Mouse (Mus musculus) cerebellum, adult 2 months (tissue): ENCODE results near the gene Chaf1a.

Experiments used
- CTCF ChIP-seq: fragments of 200-500 bp; IDR thresholded peaks from 2 replicates; pipeline ENCODE4 v1.5.1; 2011; ENCODE audit warnings: low read depth, mild to moderate bottlenecking, control low read depth, low read length, moderate library complexity, borderline replicate concordance; ENCODE audit not compliant: insufficient read depth
- POLR2A ChIP-seq: fragments of 200-500 bp; IDR thresholded peaks from 2 replicates; pipeline ENCODE4 v1.6.1; 2011; ENCODE audit warnings: low read length, control low read depth, borderline replicate concordance; ENCODE audit not compliant: insufficient read depth

DNA sequence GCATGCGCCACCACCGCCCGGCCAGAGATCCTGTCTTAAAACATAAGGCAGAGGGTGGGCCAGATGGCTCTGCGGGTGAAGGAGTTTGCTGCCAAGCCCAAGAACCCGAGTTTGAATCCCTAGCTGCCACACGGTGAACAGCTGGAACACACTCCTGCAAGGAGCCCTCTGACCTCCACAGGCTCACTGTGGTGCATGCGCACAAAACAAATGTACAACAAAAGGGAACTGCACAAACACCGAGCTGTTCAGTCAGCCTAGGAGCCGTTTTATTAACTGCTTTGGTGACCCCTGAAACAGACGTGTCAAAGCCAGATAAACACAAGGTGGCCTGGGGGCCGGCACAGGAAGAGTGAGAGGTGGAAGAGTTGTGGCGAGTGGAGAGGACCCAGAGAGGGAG is 79.2 kb downstream of the Chaf1a start:
- TF ChIP-seq CTCF = no peak
- no peak for TF ChIP-seq POLR2A
